Mouse (Mus musculus): ENCODE results near the gene Gpr62. TPM values are rescaled to one million over a fixed set of nuclear protein-coding genes. Genes with fewer than 3 reads are reported as not detected.

Gene Gpr62
- polyA plus RNA-seq, 1 experiment: not detected

DNA sequence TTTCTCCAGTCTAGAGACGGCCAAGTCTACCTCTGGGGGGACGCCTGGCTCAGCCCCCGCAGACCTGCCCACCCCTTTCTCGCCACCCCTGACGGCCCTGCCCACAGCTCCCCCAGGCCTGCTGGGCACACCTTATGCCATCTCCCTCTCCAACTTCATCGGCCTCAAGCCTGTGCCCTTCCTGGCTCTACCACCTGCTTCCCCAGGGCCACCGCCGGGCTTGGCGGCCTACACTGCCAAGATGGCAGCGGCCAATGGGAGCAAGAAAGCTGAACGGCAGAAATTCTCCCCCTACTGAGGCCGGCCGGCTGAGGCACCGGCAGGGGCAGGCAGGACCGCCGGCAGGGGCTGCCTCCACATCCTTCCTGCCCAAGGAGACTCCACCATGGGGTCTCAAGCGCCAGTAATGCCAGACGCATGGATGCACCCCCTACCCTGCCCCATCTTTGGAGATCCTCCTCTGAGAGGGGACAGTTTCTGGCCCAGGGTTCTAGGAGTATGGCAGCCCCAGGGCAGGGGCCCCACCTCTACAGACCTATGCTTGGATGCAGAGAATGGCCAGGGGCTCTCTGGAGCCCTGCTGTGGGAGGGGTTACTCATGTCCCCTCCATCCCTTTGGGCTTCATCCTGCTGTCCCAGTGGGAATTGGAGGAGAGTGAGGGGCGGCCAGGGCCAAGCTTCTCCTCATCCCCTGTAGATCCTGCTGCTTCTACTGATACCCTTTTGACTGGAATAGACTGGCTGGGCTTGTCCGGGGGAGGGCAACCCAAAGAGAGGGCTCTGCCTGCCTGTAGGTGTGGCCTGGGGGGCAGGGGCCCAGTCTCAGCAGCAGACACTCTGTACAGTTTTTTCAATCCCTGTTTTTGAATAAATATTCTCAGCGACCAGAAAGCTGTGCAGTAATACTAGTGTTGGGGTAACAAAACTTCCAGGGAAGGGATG lies 2.3 kb downstream of the Gpr62 start:
- TF ChIP-seq GATA1 (IDR thresholded peaks at IDR 0.05; ENCODE audit: low read length): no peak

GRCm38 (mm10) chr9:106462430-106462800 lies 3.3 kb downstream of the Gpr62 start:
- no peak for TF ChIP-seq GATA1 (IDR thresholded peaks at IDR 0.05; ENCODE audit: low read length)

- no peak for TF ChIP-seq GATA1 (IDR thresholded peaks at IDR 0.05; ENCODE audit: low read length)
Observed at GRCm38 (mm10) chr9:106461641-106462429, 3.9 kb downstream of the Gpr62 start.

- TF ChIP-seq GATA1 (IDR thresholded peaks at IDR 0.05; ENCODE audit: low read length): no peak
Observed at GRCm38 (mm10) chr9:106461026-106461415, 4.7 kb downstream of the Gpr62 start.

GRCm38 (mm10) chr9:106460401-106461025 lies 5.2 kb downstream of the Gpr62 start:
- TF ChIP-seq GATA1 (IDR thresholded peaks at IDR 0.05; ENCODE audit: low read length): no peak

- TF ChIP-seq GATA1 (IDR thresholded peaks at IDR 0.05; ENCODE audit: low read length): no peak
Observed at GRCm38 (mm10) chr9:106459946-106460345, 5.8 kb downstream of the Gpr62 start.

DNA sequence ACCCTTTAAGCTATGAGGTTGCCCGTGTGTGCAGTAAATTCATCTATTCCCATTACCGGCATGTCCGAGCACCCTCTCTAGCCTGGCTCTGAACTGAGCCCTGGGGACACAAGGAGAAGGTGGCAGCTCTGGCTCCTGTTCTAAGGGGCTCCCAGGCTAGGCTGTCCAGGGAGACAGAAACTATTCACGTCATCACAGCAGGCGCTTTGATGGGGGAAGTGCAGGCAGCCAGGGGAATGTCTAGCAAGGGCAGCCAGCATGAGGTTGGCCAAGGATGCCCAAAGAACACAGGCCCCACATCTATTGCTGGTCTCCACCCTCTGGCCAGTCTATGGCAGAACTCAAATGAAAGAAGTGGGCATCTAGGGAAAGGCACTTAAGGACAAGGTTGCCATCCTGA lies 7.8 kb downstream of the Gpr62 start:
- no peak for TF ChIP-seq GATA1 (IDR thresholded peaks at IDR 0.05; ENCODE audit: low read length)

DNA sequence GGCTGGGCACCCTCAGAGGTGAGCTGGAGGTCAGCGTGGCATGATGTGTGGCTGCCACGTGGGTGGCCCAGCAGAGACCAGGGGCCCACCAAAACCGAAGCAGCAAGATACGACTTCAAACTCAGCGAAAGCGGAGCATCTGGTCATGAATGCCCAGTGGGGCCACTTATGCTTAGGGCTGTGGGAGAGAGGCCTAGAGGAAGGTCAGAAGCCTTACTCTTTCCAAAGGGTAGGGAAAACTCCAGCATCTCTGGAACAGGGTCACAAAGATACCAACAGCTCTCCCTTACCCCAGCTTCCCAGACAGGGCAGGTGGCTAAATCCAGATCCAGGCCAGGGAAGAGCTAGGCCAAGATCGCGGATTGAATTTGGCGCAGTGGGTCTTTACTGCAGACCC lies 8.6 kb downstream of the Gpr62 start:
- TF ChIP-seq GATA1 (IDR thresholded peaks at IDR 0.05; ENCODE audit: low read length): no peak

DNA sequence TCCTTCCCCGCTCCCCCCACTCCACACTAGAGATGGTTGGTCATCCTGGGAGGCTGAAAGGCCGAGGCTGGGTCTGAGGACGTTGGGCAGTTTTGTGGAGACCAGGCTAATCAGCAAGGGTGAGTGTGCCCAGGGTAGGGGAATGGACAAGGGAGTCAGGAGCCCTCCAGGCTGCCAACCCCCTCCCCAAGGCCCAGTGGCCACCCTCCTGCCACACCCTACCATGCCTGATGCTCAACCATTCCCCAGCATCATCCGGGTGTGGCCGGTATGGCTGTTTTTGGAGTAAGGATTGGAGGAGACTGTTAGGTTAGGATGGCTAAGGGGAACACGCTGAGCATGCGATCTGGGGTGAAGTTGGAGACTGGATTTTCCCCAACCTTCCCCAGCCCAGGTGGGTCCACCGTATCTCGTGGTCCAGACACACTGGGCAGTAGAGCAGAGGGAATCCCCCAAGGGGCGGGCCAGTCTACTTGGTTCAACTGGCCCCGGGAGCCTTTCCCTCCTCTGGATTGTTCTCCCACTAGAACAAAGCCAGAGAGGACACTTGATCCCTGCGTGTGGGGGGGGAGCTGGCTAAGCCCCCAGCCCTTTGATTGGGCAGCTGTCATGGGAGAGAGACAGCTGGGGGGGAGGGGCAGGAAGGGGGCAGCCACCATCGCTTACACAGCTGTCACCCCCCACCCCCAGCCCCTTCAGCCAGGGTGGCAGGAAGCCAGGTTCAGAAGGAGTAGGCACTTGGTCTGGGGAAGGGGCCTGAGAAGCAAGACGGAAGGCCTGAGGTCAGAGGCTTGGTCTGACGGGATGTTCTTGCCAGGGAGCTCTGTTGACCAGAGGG lies 9.2 kb downstream of the Gpr62 start:
- TF ChIP-seq GATA1 (IDR thresholded peaks at IDR 0.05; ENCODE audit: low read length): no peak

- no peak for TF ChIP-seq GATA1 (IDR thresholded peaks at IDR 0.05; ENCODE audit: low read length)
Observed at GRCm38 (mm10) chr9:106454888-106455681, 10.7 kb downstream of the Gpr62 start.

GRCm38 (mm10) chr9:106454071-106454761 lies 11.5 kb downstream of the Gpr62 start:
- TF ChIP-seq GATA1 (IDR thresholded peaks at IDR 0.05; ENCODE audit: low read length): no peak

- no peak for TF ChIP-seq GATA1 (IDR thresholded peaks at IDR 0.05; ENCODE audit: low read length)
Observed at GRCm38 (mm10) chr9:106453271-106454070, 12.3 kb downstream of the Gpr62 start, which contains the start of gene Pcbp4. Pcbp4 (plus strand) TSS chr9:106453291.

DNA sequence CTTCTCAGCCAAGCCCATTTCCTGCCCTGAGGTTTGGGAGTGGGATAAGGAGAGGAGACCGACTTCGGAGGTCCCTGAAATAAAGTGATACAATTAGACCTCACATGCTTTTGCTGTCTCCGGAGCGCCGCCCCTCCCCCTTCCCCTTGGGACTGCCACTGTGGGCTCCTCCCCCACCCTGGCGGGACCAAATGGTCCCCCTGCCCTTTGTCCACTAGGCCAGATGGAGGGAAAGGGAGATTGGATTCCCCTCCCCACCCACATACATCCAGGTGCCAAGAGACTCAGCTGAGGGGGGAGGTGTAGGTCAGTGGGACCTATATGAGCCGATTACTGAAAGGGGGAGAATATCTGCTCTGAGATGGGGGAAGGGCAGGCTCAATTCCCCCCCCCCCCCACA lies 12.9 kb downstream of the Gpr62 start:
- no peak for TF ChIP-seq GATA1 (IDR thresholded peaks at IDR 0.05; ENCODE audit: low read length)
